25 mouse cellular contexts compared by ENCODE assay signal in genomic region chr7:123254196-123254970, GRCm38 (mm10). TPM values are rescaled to one million over a fixed set of nuclear protein-coding genes. Genes with fewer than 3 reads are reported as not detected.
A peak's percentile ranks its signal among the peaks of the same experiment; 100 is the strongest.
DNase-seq lines count a peak whose midpoint lies in the region; ATAC-seq and TF ChIP-seq lines count a peak whose summit lies in the region.
"Had no signal": no experiment of that assay in that cellular context is flagged by ENCODE, and none has a peak within 500 bp of the region (broad histone marks: within the 10 kb centered on the region; RNA-seq: fewer than 3 reads in every experiment).

No protein-coding gene starts in this region.

- peak overlapping the region; percentile 46 for H3K27ac ChIP-seq in midbrain, embryonic 15.5 days
- H3K27ac ChIP-seq in midbrain, embryonic 14.5 days (replicated peaks; ENCODE audit: low read depth, low read length): no peak overlapping the region
- peak overlapping the region; percentile 51; the same call in 1 of the 2 replicates for H3K27ac ChIP-seq in midbrain, embryonic 16.5 days (ENCODE audit: low read length)
- H3K27ac ChIP-seq in midbrain, embryonic 13.5 days: no peak overlapping the region
- no peak overlapping the region for H3K27ac ChIP-seq in CH12.LX (ENCODE audit: insufficient read depth, low read depth)
- no peak overlapping the region for H3K27ac ChIP-seq in thymus, adult 2 months (ENCODE audit: control insufficient read depth, insufficient read depth, low read length)

- no peak for ATAC-seq in midbrain, embryonic 15.5 days (replicated peaks)
- no peak for ATAC-seq in midbrain, embryonic 14.5 days (ENCODE audit: low FRiP score, low TSS enrichment)
- ATAC-seq in midbrain, embryonic 16.5 days: no peak
- no peak for ATAC-seq in midbrain, embryonic 13.5 days
- ATAC-seq: activated CD4-positive, CD25-positive, alpha-beta regulatory T cell, adult 4 months; CD4-positive, CD25-positive, alpha-beta regulatory T cell, adult 4 months; Patski had no signal

- no peak for TF ChIP-seq POLR2A in CH12.LX (IDR thresholded peaks at IDR 0.05; ENCODE audit: low read depth, low read length)
- TF ChIP-seq POLR2A in thymus, adult 2 months (IDR thresholded peaks at IDR 0.05; ENCODE audit: control insufficient read depth, extremely low read depth, insufficient read depth, low read length, poor library complexity): no peak

- TF ChIP-seq RAD21 in CH12.LX (IDR thresholded peaks at IDR 0.05; ENCODE audit: low read depth, low read length): no peak

- peak; percentile 54; the same call in 1 of the 2 replicates for TF ChIP-seq EP300 in CH12.LX (IDR thresholded peaks at IDR 0.05; ENCODE audit: low read length)

- no peaks in the 10 kb centered on the region for H3K9me3 ChIP-seq in midbrain, embryonic 15.5 days
- H3K9me3 ChIP-seq in midbrain, embryonic 14.5 days (ENCODE audit: control insufficient read depth, low read length): no peaks in the 10 kb centered on the region
- H3K9me3 ChIP-seq in midbrain, embryonic 16.5 days (replicated peaks; ENCODE audit: control insufficient read depth, low read length, poor library complexity, severe bottlenecking): no peaks in the 10 kb centered on the region
- no peaks in the 10 kb centered on the region for H3K9me3 ChIP-seq in midbrain, embryonic 13.5 days
- no peaks in the 10 kb centered on the region for H3K9me3 ChIP-seq in CH12.LX (replicated peaks; ENCODE audit: low read length)
- H3K9me3 ChIP-seq: G1E had no signal

- in situ Hi-C loops in CH12.LX (cut with MboI; ENCODE audit: low pct_ligation_motif_present, low pct_unique_long_range_greater_than_20kb, low sequenced_read_pairs): no loop called here

- H3K4me2 ChIP-seq in midbrain, embryonic 15.5 days: no peak overlapping the region
- no peak overlapping the region for H3K4me2 ChIP-seq in midbrain, embryonic 14.5 days (ENCODE audit: low read length)
- H3K4me2 ChIP-seq in midbrain, embryonic 16.5 days (ENCODE audit: low read length): no peak overlapping the region
- H3K4me2 ChIP-seq in midbrain, embryonic 13.5 days (replicated peaks): no peak overlapping the region
- H3K4me2 ChIP-seq in CH12.LX (ENCODE audit: insufficient read depth, low read depth, poor library complexity, severe bottlenecking): peak overlapping the region; percentile 95

- no peak for TF ChIP-seq CTCF in CH12.LX (conservative IDR thresholded peaks at IDR 0.05 in 1 of 2, IDR thresholded peaks at IDR 0.05 in 1 of 2; ENCODE audit: low read depth in 2 of 2, low read length in 2 of 2)
- no peak for TF ChIP-seq CTCF in thymus, adult 2 months (IDR thresholded peaks at IDR 0.05; ENCODE audit: borderline replicate concordance, control insufficient read depth, extremely low read depth, insufficient read depth, low read length, poor library complexity)

- no peaks in the 10 kb centered on the region for H3K27me3 ChIP-seq in midbrain, embryonic 15.5 days (replicated peaks)
- H3K27me3 ChIP-seq in midbrain, embryonic 14.5 days (ENCODE audit: control insufficient read depth, insufficient read depth, low read length): no peaks in the 10 kb centered on the region
- no peaks in the 10 kb centered on the region for H3K27me3 ChIP-seq in midbrain, embryonic 16.5 days (ENCODE audit: control insufficient read depth, insufficient read depth, low read depth, low read length)
- no peaks in the 10 kb centered on the region for H3K27me3 ChIP-seq in midbrain, embryonic 13.5 days
- peaks cover 2% of the 10 kb centered on the region for H3K27me3 ChIP-seq in CH12.LX (replicated peaks)
- no peaks in the 10 kb centered on the region for H3K27me3 ChIP-seq in thymus, adult 2 months (ENCODE audit: control insufficient read depth, insufficient read depth, low read length)
- H3K27me3 ChIP-seq: Patski had no signal

- dilution Hi-C loops in CH12.LX (cut with MboI; ENCODE audit: extremely low pct_ligation_motif_present, extremely low pct_unique_long_range_greater_than_20kb, low sequenced_read_pairs): no loop called here

- peaks cover 5% of the 10 kb centered on the region; the same call in 1 of the 2 replicates for H3K4me1 ChIP-seq in midbrain, embryonic 15.5 days
- no peaks in the 10 kb centered on the region for H3K4me1 ChIP-seq in midbrain, embryonic 14.5 days (ENCODE audit: control insufficient read depth, insufficient read depth, low read length)
- peaks cover 9% of the 10 kb centered on the region; the same call in 1 of the 2 replicates for H3K4me1 ChIP-seq in midbrain, embryonic 16.5 days (ENCODE audit: control insufficient read depth, insufficient read depth, low read length)
- peaks cover 7% of the 10 kb centered on the region; the same call in 1 of the 2 replicates for H3K4me1 ChIP-seq in midbrain, embryonic 13.5 days (replicated peaks)
- peaks cover 4 to 25% of the 10 kb centered on the region in 2 experiments for H3K4me1 ChIP-seq in CH12.LX (ENCODE audit: control insufficient read depth in 1 of 2, insufficient read depth in 2 of 2)
- no peaks in the 10 kb centered on the region for H3K4me1 ChIP-seq in thymus, adult 2 months (replicated peaks; ENCODE audit: control insufficient read depth, insufficient read depth, low read length)

- no peaks in the 10 kb centered on the region for H3K79me2 ChIP-seq in CH12.LX (replicated peaks; ENCODE audit: control insufficient read depth, extremely low read depth, insufficient read depth, poor library complexity, severe bottlenecking)

- no peak overlapping the region for H3K4me3 ChIP-seq in midbrain, embryonic 15.5 days
- no peak overlapping the region for H3K4me3 ChIP-seq in midbrain, embryonic 14.5 days (replicated peaks; ENCODE audit: low read depth, low read length)
- no peak overlapping the region for H3K4me3 ChIP-seq in midbrain, embryonic 16.5 days (ENCODE audit: low read depth, low read length)
- H3K4me3 ChIP-seq in midbrain, embryonic 13.5 days (replicated peaks): no peak overlapping the region
- peak overlapping the region; percentile 2 to 38 (median 7) for H3K4me3 ChIP-seq in CH12.LX (replicated peaks in 1 of 3; ENCODE audit: low read depth in 2 of 3, low read length in 2 of 3, poor library complexity in 1 of 3)
- H3K4me3 ChIP-seq in thymus, adult 2 months (ENCODE audit: control insufficient read depth, insufficient read depth, low read length): no peak overlapping the region

- WGBS in midbrain, embryonic 15.5 days: 88% methylated on average over 14 of the region's 14 CpGs
- WGBS in midbrain, embryonic 14.5 days: 90% methylated on average over 14 of the region's 14 CpGs
- 90% methylated on average over 14 of the region's 14 CpGs for WGBS in midbrain, embryonic 16.5 days
- 89% methylated on average over 14 of the region's 14 CpGs for WGBS in midbrain, embryonic 13.5 days
- 94% methylated on average over 14 of the region's 14 CpGs for WGBS in thymus, adult 2 months

- no peak for DNase-seq in midbrain, embryonic 14.5 days
- DNase-seq in A20 (ENCODE audit: low read depth, low spot score) (peak; percentile 65), CH12.LX (ENCODE audit: extremely low read depth) (peak; percentile 71)
- DNase-seq in thymus, adult 2 months: no peak
- no peak for DNase-seq in cerebellum, postnatal 4 days (ENCODE audit: low spot score in 2 of 2)
- DNase-seq: adrenal gland, adult 2 months; adrenal gland, adult 8-10 months; adrenal gland, postnatal 10 days; adrenal gland, postnatal 14 days; adrenal gland, postnatal 25 days; adrenal gland, postnatal 36 days; B cell, adult 2 months; cerebellum, adult 11 months; cerebellum, adult 11-12 months; cerebellum, adult 18-20 months; cerebellum, adult 2 months had no signal

- no peaks in the 10 kb centered on the region for H3K36me3 ChIP-seq in midbrain, embryonic 15.5 days (replicated peaks)
- H3K36me3 ChIP-seq in midbrain, embryonic 14.5 days (ENCODE audit: control insufficient read depth, insufficient read depth, low read length): no peaks in the 10 kb centered on the region
- H3K36me3 ChIP-seq in midbrain, embryonic 16.5 days (ENCODE audit: control insufficient read depth, insufficient read depth, low read length): no peaks in the 10 kb centered on the region
- no peaks in the 10 kb centered on the region for H3K36me3 ChIP-seq in midbrain, embryonic 13.5 days
- no peaks in the 10 kb centered on the region for H3K36me3 ChIP-seq in CH12.LX (replicated peaks in 1 of 2; ENCODE audit: control insufficient read depth in 1 of 2, insufficient read depth in 1 of 2, low read length in 1 of 2)
- no peaks in the 10 kb centered on the region for H3K36me3 ChIP-seq in thymus, adult 2 months (ENCODE audit: control insufficient read depth, insufficient read depth, low read length)
- H3K36me3 ChIP-seq: G1E had no signal

- no peak overlapping the region for H3K9ac ChIP-seq in midbrain, embryonic 15.5 days
- H3K9ac ChIP-seq in midbrain, embryonic 14.5 days (replicated peaks; ENCODE audit: low read length): no peak overlapping the region
- H3K9ac ChIP-seq in midbrain, embryonic 16.5 days (ENCODE audit: low read depth, low read length): no peak overlapping the region
- H3K9ac ChIP-seq in midbrain, embryonic 13.5 days (replicated peaks): no peak overlapping the region
- 0 out of 2 replicates have a peak overlapping the region, but pooled peaks have one; percentile 5 for H3K9ac ChIP-seq in CH12.LX (ENCODE audit: insufficient read depth, low read depth)

TF ChIP-seq in CH12.LX, 34 proteins besides CTCF, POLR2A, EP300 and RAD21 (continues in another document):
- TF ChIP-seq ZMIZ1 (IDR thresholded peaks at IDR 0.05; ENCODE audit: low read depth, low read length) (no peak), BHLHE40 (IDR thresholded peaks at IDR 0.05; ENCODE audit: low read depth, low read length) (peak; percentile 40), GABPA (IDR thresholded peaks at IDR 0.05; ENCODE audit: insufficient replicate concordance, low read depth, low read length) (no peak), SIN3A (IDR thresholded peaks at IDR 0.05; ENCODE audit: low read length) (0 out of 2 replicates have a peak, but pooled peaks have one; percentile 33), TBP (conservative IDR thresholded peaks at IDR 0.05; ENCODE audit: low read depth, low read length) (no peak), E2F4 (IDR thresholded peaks at IDR 0.05; ENCODE audit: insufficient replicate concordance, low read depth, low read length) (no peak), CHD2 (IDR thresholded peaks at IDR 0.05; ENCODE audit: low read length) (no peak), TCF12 (IDR thresholded peaks at IDR 0.05; ENCODE audit: low read depth, low read length) (no peak), KAT2A (IDR thresholded peaks at IDR 0.05; ENCODE audit: insufficient replicate concordance, low read length) (no peak), MAZ (IDR thresholded peaks at IDR 0.05; ENCODE audit: low read depth, low read length) (0 out of 2 replicates have a peak, but pooled peaks have one; percentile 22)

RNA-seq across cellular contexts. Expression of gene Slc5a11, which starts 39.8 kb away (rescaled TPM):
- polyA plus RNA-seq in midbrain, embryonic 15.5 days (2015; fragmentation: Nextera tagmentation; extraction: Ambion mirVana): 0.29 and 0.34 TPM in 2 replicates
- polyA plus RNA-seq in midbrain, embryonic 14.5 days (2014; fragmentation: Nextera tagmentation; extraction: Ambion mirVana): 1.2 TPM in 1 of 2 replicates, not detected in the other
- polyA plus RNA-seq in midbrain, embryonic 16.5 days (2015; fragmentation: Nextera tagmentation; extraction: Ambion mirVana): 0.30 and 0.45 TPM in 2 replicates
- polyA plus RNA-seq in midbrain, embryonic 13.5 days (2015; fragmentation: Nextera tagmentation; extraction: Ambion mirVana): 0.13 and 0.34 TPM in 2 replicates
- total RNA-seq in CH12.LX (2012; rRNA removed) (0.21 and 1.2 TPM in 2 replicates), CH12.LX (2014; rRNA removed) (0.38 and 0.43 TPM in 2 replicates)
- polyA plus RNA-seq in CH12.LX (2012; ENCODE audit: insufficient read length, low read depth): 0.80 and 1.3 TPM in 2 replicates
- polyA plus RNA-seq in thymus, adult 2 months (2012; rRNA removed): 0.55 and 0.84 TPM in 2 replicates
- total RNA-seq: adrenal gland, adult 18-20 months; adrenal gland, adult 2 months; adrenal gland, postnatal 10 days; adrenal gland, postnatal 14 days; adrenal gland, postnatal 25 days; adrenal gland, postnatal 36 days; G1E; MEL had no signal
- polyA plus RNA-seq: adrenal gland, adult 2 months; G1E; Patski had no signal

Comparison
In these comparisons a context has a peak if more than half of its experiments do, and no peak if none do; other contexts are left out.
1. H3K27ac ChIP-seq: peak in midbrain, embryonic 15.5 days (single experiment) and midbrain, embryonic 16.5 days (single experiment); none in midbrain, embryonic 14.5 days (single experiment), midbrain, embryonic 13.5 days (single experiment), CH12.LX (single experiment) and thymus, adult 2 months (single experiment).
2. H3K4me3 ChIP-seq: peak in CH12.LX (3 of 3); none in midbrain, embryonic 15.5 days (single experiment), midbrain, embryonic 14.5 days (single experiment), midbrain, embryonic 16.5 days (single experiment), midbrain, embryonic 13.5 days (single experiment) and thymus, adult 2 months (single experiment).
3. DNase-seq: peak in A20 (single experiment) and CH12.LX (single experiment); none in midbrain, embryonic 14.5 days (single experiment), thymus, adult 2 months (single experiment) and cerebellum, postnatal 4 days (0 of 2).